Mouse (Mus musculus) cerebellum, adult 2 months (tissue): Measurements from ENCODE around the gene Aldh5a1. TPM values are rescaled to one million over a fixed set of nuclear protein-coding genes. Genes with fewer than 3 reads are reported as not detected.

Source experiments
- DNase-seq, 2 experiments: peaks; one replicate each; pipeline ENCODE4 v3.0.0; 2021
- H3K27ac ChIP-seq: fragments of 200-500 bp; 2 replicates; pipeline ENCODE4 v1.5.1; 2012; ENCODE audit warnings: low read length, control low read depth, inconsistent platforms; ENCODE audit not compliant: insufficient read depth
- H3K27me3 ChIP-seq: fragments of 200-500 bp; 2 replicates; pipeline ENCODE4 v1.6.1; 2012; ENCODE audit warnings: inconsistent platforms, mild to moderate bottlenecking, low read length, moderate library complexity; ENCODE audit not compliant: control insufficient read depth, insufficient read depth
- H3K4me1 ChIP-seq: fragments of 200-500 bp; 2 replicates; pipeline ENCODE4 v1.6.1; 2011; ENCODE audit warnings: low read length; ENCODE audit not compliant: control insufficient read depth, insufficient read depth
- H3K4me3 ChIP-seq: fragments of 200-500 bp; replicated peaks from 2 replicates; pipeline ENCODE3; 2011; ENCODE audit warnings: mild to moderate bottlenecking, low read depth, low read length, control low read depth; ENCODE audit not compliant: insufficient read depth
- CTCF ChIP-seq: fragments of 200-500 bp; IDR thresholded peaks from 2 replicates; pipeline ENCODE4 v1.5.1; 2011; ENCODE audit warnings: low read depth, mild to moderate bottlenecking, control low read depth, low read length, moderate library complexity, borderline replicate concordance; ENCODE audit not compliant: insufficient read depth
- POLR2A ChIP-seq: fragments of 200-500 bp; IDR thresholded peaks from 2 replicates; pipeline ENCODE4 v1.6.1; 2011; ENCODE audit warnings: low read length, control low read depth, borderline replicate concordance; ENCODE audit not compliant: insufficient read depth
- WGBS: fragments of 180-500 bp; shearing (Covaris S2); methylation state at CpG from one replicate; pipeline ENCODE4 v1.1.7; 2018; 5-methylcytosine and 5-hydroxymethylcytosine counted together
- polyA plus RNA-seq: library from polyadenylated mRNA; depleted of rRNA; stranded (reverse); fragments of >200 nt; gene quantifications from 2 replicates; pipeline ENCODE4 v1.2.3, GENCODE M21; 2012

Gene Aldh5a1
- polyA plus RNA-seq, 1 experiment, result 43.6 TPM

- no peak overlapping the region for H3K27ac ChIP-seq
- TF ChIP-seq CTCF, result no peak
- no peak for TF ChIP-seq POLR2A
- 20% methylated on average over 4 of the region's 4 CpGs for WGBS
Measured at GRCm38 (mm10) chr13:24945567-24945966, 8.1 kb upstream of the Aldh5a1 start.

GRCm38 (mm10) chr13:24943303-24943702, 5.8 kb upstream of the Aldh5a1 start:
- H3K4me3 ChIP-seq, result no peak overlapping the region
- no peaks in the 10 kb centered on the region for H3K27me3 ChIP-seq
- DNase-seq, result no peak
- WGBS, result 84% methylated on average over 8 of the region's 8 CpGs
- H3K4me1 ChIP-seq, result no peaks in the 10 kb centered on the region
- no peak overlapping the region for H3K27ac ChIP-seq
- TF ChIP-seq POLR2A, result no peak

More at GRCm38 (mm10) chr13:24945567-24945966, 8.1 kb upstream of the Aldh5a1 start:
- Histone ChIP-seq H3K27me3 (no peaks in the 10 kb centered on the region), H3K4me1 (no peaks in the 10 kb centered on the region), H3K4me3 (no peak overlapping the region)
- peak in 1 of 2 experiments; percentile 46 for DNase-seq

GRCm38 (mm10) chr13:24942512-24943282, 5.2 kb upstream of the Aldh5a1 start, which contains the start of gene Gpld1:
Gene Gpld1, plus strand, starts transcription at chr13:24943152.
- H3K4me3 ChIP-seq, result peak within 1 kb of the TSS; percentile 45
- DNase-seq, result peak; percentile 27 to 29
- 40% methylated on average over 17 of the region's 17 CpGs for WGBS
- no peaks in the 10 kb centered on the region for H3K4me1 ChIP-seq
- TF ChIP-seq POLR2A (0 out of 2 replicates have a peak, but pooled peaks have one; percentile 8), CTCF (no peak)
- H3K27ac ChIP-seq, result peak within 1 kb of the TSS; percentile 11; the same call in 1 of the 2 replicates
- no peaks in the 10 kb centered on the region for H3K27me3 ChIP-seq

- Histone ChIP-seq H3K27ac (no peak overlapping the region), H3K4me1 (no peaks in the 10 kb centered on the region), H3K27me3 (no peaks in the 10 kb centered on the region), H3K4me3 (no peak overlapping the region)
- TF ChIP-seq POLR2A, result no peak
- TF ChIP-seq CTCF, result no peak
- DNase-seq, result no peak
- WGBS, result 93% methylated on average over 9 of the region's 9 CpGs
Measured at GRCm38 (mm10) chr13:24939472-24939871, 2.0 kb upstream of the Aldh5a1 start.

GRCm38 (mm10) chr13:24938683-24939082, 1.2 kb upstream of the Aldh5a1 start:
- 21% methylated on average over 9 of the region's 9 CpGs for WGBS
- no peak overlapping the region for H3K4me3 ChIP-seq
- H3K27me3 ChIP-seq, result no peaks in the 10 kb centered on the region
- no peaks in the 10 kb centered on the region for H3K4me1 ChIP-seq
- TF ChIP-seq POLR2A (no peak), CTCF (peak; percentile 71)
- H3K27ac ChIP-seq, result no peak overlapping the region
- peak; percentile 76 to 81 for DNase-seq

GRCm38 (mm10) chr13:24937839-24938166, 342 bp upstream of the Aldh5a1 start:
- Histone ChIP-seq H3K27me3 (no peaks in the 10 kb centered on the region), H3K27ac (peak overlapping the region; percentile 59), H3K4me1 (no peaks in the 10 kb centered on the region), H3K4me3 (peak overlapping the region; percentile 62)
- no peak for TF ChIP-seq CTCF
- TF ChIP-seq POLR2A, result no peak
- no peak for DNase-seq
- WGBS, result 6% methylated on average over 12 of the region's 12 CpGs

- Histone ChIP-seq H3K27me3 (no peaks in the 10 kb centered on the region), H3K4me1 (no peaks in the 10 kb centered on the region), H3K27ac (no peak overlapping the region; the same call in 1 of the 2 replicates), H3K4me3 (peak overlapping the region; percentile 62)
- 21% methylated on average over 5 of the region's 5 CpGs for WGBS
- no peak for DNase-seq
- TF ChIP-seq POLR2A, result no peak
- TF ChIP-seq CTCF, result no peak
Measured at GRCm38 (mm10) chr13:24936772-24937107, 721 bp downstream of the Aldh5a1 start.

GRCm38 (mm10) chr13:24933199-24933598, 4.3 kb downstream of the Aldh5a1 start:
- TF ChIP-seq CTCF, result no peak
- no peak for TF ChIP-seq POLR2A
- 88% methylated on average over 7 of the region's 7 CpGs for WGBS
- no peak overlapping the region for H3K27ac ChIP-seq
- no peaks in the 10 kb centered on the region for H3K4me1 ChIP-seq
- DNase-seq, result no peak
- H3K27me3 ChIP-seq, result no peaks in the 10 kb centered on the region
- no peak overlapping the region for H3K4me3 ChIP-seq
